Mouse (Mus musculus) thymus, adult 2 months (tissue): ENCODE measurements around the gene Gas6. TPM values are rescaled to one million over a fixed set of nuclear protein-coding genes. Genes with fewer than 3 reads are reported as not detected.

Experiments used
- DNase-seq: peaks from one replicate; pipeline ENCODE4 v3.0.0; 2021
- H3K27ac ChIP-seq: fragments of 200-500 bp; 2 replicates; pipeline ENCODE4 v1.5.1; 2012; ENCODE audit warnings: low read length, control low read depth; ENCODE audit not compliant: control insufficient read depth, insufficient read depth
- H3K27me3 ChIP-seq: fragments of 200-500 bp; 2 replicates; pipeline ENCODE4 v1.6.1; 2012; ENCODE audit warnings: mild to moderate bottlenecking, low read length, moderate library complexity, mixed read lengths; ENCODE audit not compliant: control insufficient read depth, insufficient read depth
- H3K36me3 ChIP-seq: fragments of 200-500 bp; 2 replicates; pipeline ENCODE4 v1.6.1; 2012; ENCODE audit warnings: mild to moderate bottlenecking, low read length, moderate library complexity; ENCODE audit not compliant: control insufficient read depth, insufficient read depth
- H3K4me1 ChIP-seq: fragments of 200-500 bp; replicated peaks from 2 replicates; pipeline ENCODE4 v1.6.1; 2012; ENCODE audit warnings: low read length; ENCODE audit not compliant: control insufficient read depth, insufficient read depth
- H3K4me3 ChIP-seq: fragments of 200-500 bp; 2 replicates; pipeline ENCODE4 v1.5.1; 2012; ENCODE audit warnings: mild to moderate bottlenecking, low read length, control low read depth, moderate library complexity; ENCODE audit not compliant: control insufficient read depth, insufficient read depth
- CTCF ChIP-seq: fragments of 200-500 bp; IDR thresholded peaks from 2 replicates; pipeline ENCODE4 v1.5.1; 2012; ENCODE audit warnings: mild to moderate bottlenecking, control low read depth, low read length, moderate library complexity, borderline replicate concordance; ENCODE audit not compliant: control insufficient read depth, poor library complexity, insufficient read depth; ENCODE audit errors: extremely low read depth
- POLR2A ChIP-seq: fragments of 200-500 bp; IDR thresholded peaks from 2 replicates; pipeline ENCODE4 v1.6.1; 2012; ENCODE audit warnings: mild to moderate bottlenecking, low read length, control low read depth, moderate library complexity; ENCODE audit not compliant: control insufficient read depth, poor library complexity, insufficient read depth; ENCODE audit errors: extremely low read depth
- WGBS: fragments of 180-500 bp; shearing (Covaris S2); methylation state at CpG from one replicate; pipeline ENCODE4 v1.1.7; 2018; 5-methylcytosine and 5-hydroxymethylcytosine counted together
- polyA plus RNA-seq: library from polyadenylated mRNA; depleted of rRNA; stranded (reverse); fragments of >200 nt; gene quantifications from 2 replicates; pipeline ENCODE4 v1.2.3, GENCODE M21; 2012; rRNA removed

The Gas6 gene
- 131 and 163 TPM in 2 replicates for polyA plus RNA-seq

GRCm38 (mm10) chr8:13493858-13494631 lies at the start of gene Gas6:
Gas6 (minus strand) TSS chr8:13494490.
- Histone ChIP-seq H3K4me1 (peaks cover 3% of the 10 kb centered on the region; the same call in 1 of the 2 replicates), H3K36me3 (no peaks in the 10 kb centered on the region), H3K27ac (no peak within 1 kb of the TSS), H3K27me3 (peaks cover 11% of the 10 kb centered on the region), H3K4me3 (peak within 1 kb of the TSS; percentile 34)
- TF ChIP-seq CTCF = no peak
- TF ChIP-seq POLR2A = no peak
- WGBS = 7% methylated on average over 64 of the region's 64 CpGs
- DNase-seq = peak; percentile 2

- 94% methylated on average over 5 of the region's 5 CpGs for WGBS
- no peaks in the 10 kb centered on the region for H3K27me3 ChIP-seq
- no peak overlapping the region for H3K27ac ChIP-seq
Observed at GRCm38 (mm10) chr8:13541526-13541925, 47.2 kb upstream of the Gas6 start.

GRCm38 (mm10) chr8:13540122-13540521 lies 45.8 kb upstream of the Gas6 start:
- Histone ChIP-seq H3K36me3 (no peaks in the 10 kb centered on the region), H3K27ac (no peak overlapping the region), H3K27me3 (no peaks in the 10 kb centered on the region), H3K4me1 (no peaks in the 10 kb centered on the region), H3K4me3 (no peak overlapping the region)
- DNase-seq = no peak
- 95% methylated on average over 5 of the region's 5 CpGs for WGBS
- TF ChIP-seq CTCF (no peak), POLR2A (no peak)

More at GRCm38 (mm10) chr8:13541526-13541925, 47.2 kb upstream of the Gas6 start:
- Histone ChIP-seq H3K36me3 (no peaks in the 10 kb centered on the region), H3K4me1 (no peaks in the 10 kb centered on the region), H3K4me3 (no peak overlapping the region)
- TF ChIP-seq CTCF (no peak), POLR2A (no peak)
- DNase-seq = no peak

- Histone ChIP-seq H3K27ac (no peak overlapping the region), H3K27me3 (no peaks in the 10 kb centered on the region), H3K36me3 (no peaks in the 10 kb centered on the region), H3K4me1 (no peaks in the 10 kb centered on the region), H3K4me3 (no peak overlapping the region)
- DNase-seq = no peak
- WGBS = 90% methylated on average over 6 of the region's 6 CpGs
- TF ChIP-seq CTCF = no peak
- TF ChIP-seq POLR2A = no peak
Observed at GRCm38 (mm10) chr8:13538821-13539220, 44.5 kb upstream of the Gas6 start.

GRCm38 (mm10) chr8:13537102-13537501 lies 42.8 kb upstream of the Gas6 start:
- Histone ChIP-seq H3K4me3 (no peak overlapping the region), H3K27me3 (no peaks in the 10 kb centered on the region), H3K27ac (no peak overlapping the region), H3K4me1 (no peaks in the 10 kb centered on the region), H3K36me3 (no peaks in the 10 kb centered on the region)
- DNase-seq = no peak
- 78% methylated on average over 2 of the region's 2 CpGs for WGBS
- TF ChIP-seq CTCF (no peak), POLR2A (no peak)

- no peak overlapping the region for H3K27ac ChIP-seq
- no peak for TF ChIP-seq CTCF
- no peak for TF ChIP-seq POLR2A
- 83% methylated on average over 8 of the region's 8 CpGs for WGBS
- H3K4me1 ChIP-seq = no peaks in the 10 kb centered on the region
- H3K4me3 ChIP-seq = no peak overlapping the region
- no peaks in the 10 kb centered on the region for H3K27me3 ChIP-seq
- DNase-seq = no peak
- no peaks in the 10 kb centered on the region for H3K36me3 ChIP-seq
Observed at GRCm38 (mm10) chr8:13533123-13533522, 38.8 kb upstream of the Gas6 start.

GRCm38 (mm10) chr8:13531602-13532171 lies 37.4 kb upstream of the Gas6 start:
- DNase-seq = no peak
- no peak for TF ChIP-seq POLR2A
- no peak for TF ChIP-seq CTCF
- no peak overlapping the region for H3K27ac ChIP-seq

More at GRCm38 (mm10) chr8:13531602-13532171, 37.4 kb upstream of the Gas6 start:
- Histone ChIP-seq H3K4me1 (no peaks in the 10 kb centered on the region), H3K27me3 (no peaks in the 10 kb centered on the region), H3K36me3 (no peaks in the 10 kb centered on the region), H3K4me3 (no peak overlapping the region)
- 20% methylated on average over 9 of the region's 9 CpGs for WGBS
